Mouse (Mus musculus): ENCODE data around the gene Rad50.

Gene Rad50

DNA sequence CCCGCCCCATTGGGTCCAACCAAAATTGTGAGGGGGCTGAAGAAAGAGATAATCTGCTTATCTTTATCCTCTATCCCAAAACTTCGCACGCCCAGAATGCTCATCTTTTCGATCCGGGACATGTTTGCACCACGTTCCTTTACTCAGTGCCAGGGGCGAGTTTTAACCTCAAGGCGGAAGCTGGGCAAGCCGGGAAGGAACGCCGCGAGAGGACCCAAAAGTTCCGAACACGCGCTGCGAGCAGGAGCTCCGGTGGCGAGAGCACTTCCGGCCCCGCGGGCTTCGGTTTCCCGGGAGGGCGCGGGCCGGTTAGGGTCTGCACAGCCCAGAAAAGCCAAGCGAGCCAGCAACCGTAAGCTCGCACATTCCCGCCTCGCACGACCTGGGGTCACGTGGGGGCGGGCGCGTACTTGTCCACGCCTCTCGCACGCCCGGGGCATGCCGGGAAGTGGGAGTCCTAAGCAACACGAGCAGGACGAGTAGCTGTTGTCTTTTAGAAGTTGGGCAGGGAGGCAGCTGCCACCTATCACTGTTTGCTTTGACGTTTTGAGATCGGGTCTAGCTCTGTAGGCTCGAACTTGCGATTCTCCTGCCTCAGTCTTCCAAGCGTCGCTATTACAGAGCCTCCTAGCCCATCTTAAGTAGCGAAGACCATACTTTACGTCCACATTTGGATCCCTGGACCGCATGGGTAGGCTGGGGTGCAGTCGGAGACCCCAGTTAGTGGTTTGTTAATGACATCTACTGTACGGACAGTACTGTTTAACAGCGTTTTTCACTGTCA is at the start of gene Rad50:
Gene Rad50, minus strand, starts transcription at position 386 of the 784 bp plus-strand sequence.
- peak; percentile 88 to 92 for DNase-seq (ENCODE audit: low spot score in 2 of 2)

DNA sequence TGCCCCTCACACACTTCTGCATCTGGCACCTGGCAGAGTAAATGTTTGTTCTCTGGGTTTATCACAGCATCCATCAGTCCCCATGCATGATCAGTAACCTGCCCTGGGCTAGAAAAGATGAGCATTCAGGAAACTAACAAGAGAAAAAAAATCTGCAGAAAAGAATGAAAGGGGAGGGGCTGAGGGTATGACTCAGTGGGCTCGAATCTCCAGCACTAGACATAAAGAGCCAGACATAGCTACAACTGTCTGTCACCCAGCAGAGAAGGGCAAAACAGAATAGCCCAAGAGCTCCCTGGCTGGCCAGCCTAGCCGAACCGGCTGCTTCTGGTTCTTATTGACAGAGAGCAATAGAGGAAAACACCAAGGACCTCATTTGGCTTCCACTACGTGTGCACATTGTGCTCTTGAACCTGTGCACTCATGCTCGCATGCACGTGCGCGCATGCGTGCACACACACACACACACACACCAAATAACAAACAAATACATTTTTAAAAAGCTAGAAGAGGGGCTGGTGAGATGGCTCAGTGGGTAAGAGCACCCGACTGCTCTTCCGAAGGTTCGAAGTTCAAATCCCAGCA is 48.0 kb upstream of the Rad50 start:
- DNase-seq (ENCODE audit: low spot score in 2 of 2): no peak

DNA sequence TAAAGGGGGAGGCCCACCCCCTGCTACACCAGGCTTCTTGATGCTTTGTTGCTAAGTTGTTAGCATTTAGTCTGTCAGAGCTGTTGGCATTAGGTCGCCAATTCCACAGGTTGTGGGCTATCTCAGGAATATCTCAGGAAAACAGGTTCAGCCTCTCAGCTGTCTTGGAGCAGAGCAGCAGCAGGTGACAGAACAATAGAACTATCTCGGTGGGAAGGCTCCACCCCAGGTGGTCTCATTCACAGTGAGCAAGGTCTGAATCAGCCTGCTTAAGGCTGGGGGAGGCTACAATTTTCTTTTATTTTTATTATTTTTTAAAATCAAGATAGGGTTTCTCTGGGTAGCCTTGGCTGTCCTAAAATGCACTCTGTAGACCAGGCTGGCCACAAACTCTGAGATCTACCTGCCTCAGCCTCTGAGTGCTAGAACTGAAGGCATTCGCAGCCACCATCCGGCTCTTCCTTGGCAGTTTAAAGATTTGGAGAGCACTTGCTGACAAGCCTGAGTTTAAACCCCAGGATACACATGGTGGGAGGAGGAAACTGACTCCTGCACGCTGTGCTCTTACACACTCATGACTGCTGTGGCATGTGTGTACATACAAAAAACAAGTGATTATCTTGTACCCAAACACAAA is 42.7 kb upstream of the Rad50 start:
- DNase-seq (ENCODE audit: low spot score in 2 of 2): no peak

DNA sequence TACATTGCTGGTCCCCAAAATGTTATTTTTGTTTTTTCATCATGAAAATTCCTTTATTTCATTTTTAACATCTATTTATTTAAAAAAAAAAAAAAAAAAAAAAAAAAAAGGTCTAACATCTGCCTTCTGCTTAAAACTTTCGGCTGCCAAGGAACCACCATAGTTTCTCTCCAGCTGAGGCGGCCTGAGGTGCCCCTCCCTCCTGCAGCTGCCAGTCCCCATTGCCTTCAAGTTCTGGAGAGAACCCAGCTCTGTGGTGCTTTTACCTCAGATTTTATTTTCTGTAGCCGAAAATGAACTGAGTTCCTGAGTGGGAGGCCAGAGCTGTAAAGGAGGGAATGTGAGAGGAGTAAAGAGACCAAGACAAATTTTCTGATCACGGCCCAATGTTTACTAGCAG is 42.2 kb upstream of the Rad50 start:
- no peak for DNase-seq (ENCODE audit: low spot score in 2 of 2)

DNA sequence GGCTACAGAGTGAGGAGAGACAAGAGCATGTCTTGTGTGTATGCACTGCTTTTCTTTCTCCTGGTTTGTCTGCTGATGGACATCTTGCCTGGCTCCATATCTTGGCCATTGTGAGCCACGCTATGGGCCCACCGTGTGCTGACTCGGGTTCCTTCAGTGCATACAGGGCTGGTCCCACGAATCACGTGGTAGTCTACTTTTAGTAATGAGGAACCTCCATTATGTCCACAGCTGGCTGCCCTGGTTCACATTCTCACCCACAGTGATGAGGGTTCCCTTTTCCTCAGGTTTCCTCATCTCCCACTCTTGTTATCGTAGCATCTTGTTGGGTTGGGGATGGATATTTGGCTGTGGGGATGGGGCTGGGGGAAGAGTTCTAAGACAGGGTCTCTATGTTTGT is 41.5 kb upstream of the Rad50 start:
- DNase-seq (ENCODE audit: low spot score in 2 of 2): no peak

GRCm38 (mm10) chr11:53747985-53748384 is 40.9 kb upstream of the Rad50 start:
- no peak for DNase-seq (ENCODE audit: low spot score in 2 of 2)

DNA sequence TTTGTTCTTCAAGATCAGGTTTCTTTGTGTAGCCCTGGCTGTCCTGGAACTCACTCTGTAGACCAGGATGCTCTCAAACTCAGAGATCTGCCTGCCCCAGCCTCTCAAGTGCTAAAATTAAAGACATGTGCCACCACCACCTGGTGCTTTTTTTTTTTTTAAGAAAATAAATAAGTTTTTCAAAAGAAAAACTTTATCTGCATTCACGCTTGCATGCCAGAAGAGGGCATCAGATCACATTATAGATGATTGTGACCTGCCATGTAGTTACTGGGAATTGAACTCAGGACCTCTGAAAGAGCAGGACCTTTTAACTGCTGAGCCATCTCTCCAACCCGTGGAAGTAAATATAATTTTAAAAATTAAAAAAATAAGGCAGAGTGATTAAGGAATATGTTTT is 38.1 kb upstream of the Rad50 start:
- DNase-seq (ENCODE audit: low spot score in 2 of 2): no peak

GRCm38 (mm10) chr11:53742353-53742752 is 35.2 kb upstream of the Rad50 start:
- no peak for DNase-seq (ENCODE audit: low spot score in 2 of 2)

- DNase-seq (ENCODE audit: low spot score in 2 of 2): peak; percentile 44 to 60
Observed at GRCm38 (mm10) chr11:53737573-53737946, 30.4 kb upstream of the Rad50 start.

GRCm38 (mm10) chr11:53736771-53737572 is 29.9 kb upstream of the Rad50 start:
- peak; percentile 71 to 79 for DNase-seq (ENCODE audit: low spot score in 2 of 2)

DNA sequence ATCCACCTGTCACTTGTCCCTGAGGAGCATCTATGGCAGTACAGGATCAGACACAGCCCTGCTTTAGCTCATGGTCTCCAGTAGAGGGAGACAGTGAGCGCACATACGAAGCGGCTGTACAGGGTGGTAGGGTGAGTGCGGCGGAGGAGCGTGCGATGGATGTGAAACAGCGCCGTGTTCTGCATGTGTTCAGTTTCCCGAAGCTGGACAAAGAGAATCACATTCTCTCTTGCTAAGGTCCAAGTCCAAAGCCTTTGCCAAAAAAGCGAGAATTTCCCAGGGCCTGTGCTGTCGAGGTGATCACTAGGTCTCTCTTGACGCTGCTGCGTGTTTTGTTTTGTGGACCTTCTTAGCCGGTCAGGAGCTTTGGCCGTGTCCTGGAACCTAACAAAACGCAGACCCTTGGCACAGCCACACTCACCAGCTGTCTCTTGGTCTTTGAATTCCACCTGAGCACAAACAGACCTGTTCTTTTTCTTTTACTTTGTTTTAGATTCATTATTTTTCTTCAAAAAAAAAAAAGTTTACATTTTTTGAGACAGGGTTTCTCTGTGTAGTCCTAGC is 28.6 kb upstream of the Rad50 start:
- DNase-seq (ENCODE audit: low spot score in 2 of 2): peak; percentile 45 to 50

- DNase-seq (ENCODE audit: low spot score in 2 of 2): no peak
Observed at GRCm38 (mm10) chr11:53734970-53735681, 28.0 kb upstream of the Rad50 start.

- DNase-seq (ENCODE audit: low spot score in 2 of 2): no peak
Observed at GRCm38 (mm10) chr11:53734431-53734830, 27.3 kb upstream of the Rad50 start.

DNA sequence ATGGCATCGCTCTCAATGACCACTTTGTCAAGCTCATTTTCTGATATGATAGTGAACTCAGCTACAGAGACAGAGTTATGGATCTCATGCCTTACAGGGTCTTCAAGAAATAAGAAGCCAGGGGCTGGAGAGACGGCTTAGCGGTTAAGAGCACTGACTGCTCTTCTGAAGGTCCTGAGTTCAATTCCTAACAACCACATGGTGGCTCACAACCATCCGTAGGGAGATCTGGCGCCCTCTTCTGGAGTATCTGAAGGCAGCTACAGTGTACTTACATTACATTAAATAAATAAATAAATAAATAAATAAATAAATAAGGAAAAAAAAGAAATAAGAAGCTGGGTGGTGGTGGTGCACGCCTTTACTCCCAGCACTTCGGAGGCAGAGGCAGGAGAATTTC is 26.7 kb upstream of the Rad50 start:
- DNase-seq (ENCODE audit: low spot score in 2 of 2): no peak

GRCm38 (mm10) chr11:53732244-53732643 is 25.1 kb upstream of the Rad50 start:
- DNase-seq (ENCODE audit: low spot score in 2 of 2): no peak

- DNase-seq (ENCODE audit: low spot score in 2 of 2): no peak
Observed at GRCm38 (mm10) chr11:53731457-53731856, 24.3 kb upstream of the Rad50 start.

DNA sequence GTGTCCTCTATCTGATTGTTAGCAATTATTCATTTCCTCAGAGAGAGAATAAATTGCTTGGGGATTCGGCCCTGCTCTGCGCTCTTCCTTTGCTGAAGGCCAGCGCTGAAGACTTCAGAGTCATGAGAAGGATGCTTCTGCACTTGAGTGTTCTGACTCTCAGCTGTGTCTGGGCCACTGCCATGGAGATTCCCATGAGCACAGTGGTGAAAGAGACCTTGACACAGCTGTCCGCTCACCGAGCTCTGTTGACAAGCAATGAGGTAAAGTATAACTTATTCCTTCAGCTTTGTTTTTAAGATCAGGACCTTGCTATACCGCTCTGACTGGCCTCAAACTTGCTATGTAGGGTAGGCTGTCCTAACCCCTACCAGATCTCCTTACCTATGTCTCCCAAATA is 13.6 kb upstream of the Rad50 start, which contains the start of gene Il5:
Gene Il5, plus strand, starts transcription at position 80 of the 400 bp plus-strand sequence.
- DNase-seq (ENCODE audit: low spot score in 2 of 2): no peak

DNA sequence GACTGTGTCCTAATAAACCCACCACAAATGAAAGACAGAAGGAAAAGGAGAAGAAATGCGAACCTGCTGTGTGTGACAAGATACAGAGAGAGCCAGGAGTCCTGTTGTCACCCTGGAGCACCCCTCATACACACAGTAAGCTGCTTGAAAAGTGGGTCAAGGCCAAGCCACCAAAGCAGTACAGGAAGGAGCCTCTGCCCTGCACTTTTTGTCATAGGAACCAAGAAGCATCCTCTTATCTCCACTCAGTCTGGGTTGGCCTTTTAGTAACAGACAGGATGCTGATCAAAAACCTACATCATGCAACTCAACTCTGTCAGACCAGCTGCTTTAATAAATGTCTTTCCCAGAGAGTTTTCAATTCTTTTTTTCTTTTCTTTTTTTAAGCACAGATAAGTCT is 12.6 kb upstream of the Rad50 start:
- no peak for DNase-seq (ENCODE audit: low spot score in 2 of 2)

- DNase-seq (ENCODE audit: low spot score in 2 of 2): no peak
Observed at GRCm38 (mm10) chr11:53707718-53708009, 545 bp upstream of the Rad50 start.

GRCm38 (mm10) chr11:53706236-53706933 is 734 bp downstream of the Rad50 start:
- DNase-seq (ENCODE audit: low spot score in 2 of 2): peak in 1 of 2 experiments; percentile 12

DNA sequence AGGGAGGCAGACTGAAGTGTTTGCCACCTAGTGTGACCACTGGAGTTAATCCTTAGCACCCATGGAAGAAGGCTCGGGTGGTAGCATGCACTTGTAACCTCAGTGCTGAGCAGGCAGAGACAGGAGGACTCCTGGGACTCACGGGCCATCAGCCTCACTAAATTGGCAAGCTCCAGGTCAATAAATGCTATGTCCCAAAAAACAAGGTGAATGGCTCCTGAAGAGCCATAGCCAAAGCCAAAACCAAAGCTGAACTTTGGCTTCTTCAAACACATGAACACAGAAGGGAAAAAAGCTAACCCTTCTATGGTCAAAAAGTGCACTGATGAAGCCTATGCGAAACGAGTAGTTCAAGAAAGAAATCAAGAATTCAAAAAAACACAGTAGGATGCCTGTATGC is 7.8 kb downstream of the Rad50 start:
- DNase-seq (ENCODE audit: low spot score in 2 of 2): no peak
